Mouse (Mus musculus) thymus, postnatal 25 days (tissue): ENCODE data around the gene Pycr2.
"Not testable (repeated sequence)": the region's sequence is repeated elsewhere in the genome, so short reads cannot be mapped to it uniquely, and the experiment has no call there.

Experiments
- DNase-seq: peaks from one replicate; pipeline ENCODE4 v3.0.0; 2022

Gene Pycr2

GRCm38 (mm10) chr1:180905876-180906275 lies 1.8 kb downstream of the Pycr2 start:
- DNase-seq = no peak

DNA sequence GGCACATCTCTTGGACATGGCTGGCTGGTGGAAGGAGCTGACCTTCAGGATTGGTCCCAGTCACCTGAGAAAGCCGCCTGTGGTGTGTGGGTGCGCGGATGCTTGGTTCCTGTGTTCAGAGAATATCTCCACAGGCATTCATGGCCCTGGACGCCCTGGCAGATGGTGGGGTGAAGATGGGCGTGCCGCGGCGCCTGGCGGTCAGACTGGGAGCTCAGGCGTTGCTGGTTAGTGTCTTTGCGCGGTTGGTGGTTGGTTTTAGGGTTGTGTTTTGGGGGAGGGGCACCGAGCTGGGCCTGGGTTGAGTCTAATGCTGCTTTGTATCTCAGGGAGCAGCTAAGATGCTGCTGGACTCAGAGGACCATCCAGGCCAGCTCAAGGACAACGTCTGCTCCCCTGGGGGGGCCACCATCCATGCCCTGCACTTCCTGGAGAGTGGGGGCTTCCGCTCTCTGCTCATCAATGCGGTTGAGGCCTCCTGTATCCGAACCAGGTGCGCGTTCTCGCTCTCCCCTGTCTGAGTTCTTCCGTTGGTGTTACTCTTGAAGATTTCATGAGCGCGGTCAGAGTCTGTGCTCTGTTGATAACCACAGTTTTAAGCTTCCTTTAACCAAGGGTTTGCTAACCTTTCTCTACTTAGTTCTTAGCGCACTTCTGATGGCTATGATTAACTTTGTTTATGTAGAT lies 2.5 kb downstream of the Pycr2 start:
- peak; percentile 54 for DNase-seq

- no peak for DNase-seq
These were observed 7.0 kb downstream of the Pycr2 start for GRCm38 (mm10) chr1:180911138-180911537.

DNA sequence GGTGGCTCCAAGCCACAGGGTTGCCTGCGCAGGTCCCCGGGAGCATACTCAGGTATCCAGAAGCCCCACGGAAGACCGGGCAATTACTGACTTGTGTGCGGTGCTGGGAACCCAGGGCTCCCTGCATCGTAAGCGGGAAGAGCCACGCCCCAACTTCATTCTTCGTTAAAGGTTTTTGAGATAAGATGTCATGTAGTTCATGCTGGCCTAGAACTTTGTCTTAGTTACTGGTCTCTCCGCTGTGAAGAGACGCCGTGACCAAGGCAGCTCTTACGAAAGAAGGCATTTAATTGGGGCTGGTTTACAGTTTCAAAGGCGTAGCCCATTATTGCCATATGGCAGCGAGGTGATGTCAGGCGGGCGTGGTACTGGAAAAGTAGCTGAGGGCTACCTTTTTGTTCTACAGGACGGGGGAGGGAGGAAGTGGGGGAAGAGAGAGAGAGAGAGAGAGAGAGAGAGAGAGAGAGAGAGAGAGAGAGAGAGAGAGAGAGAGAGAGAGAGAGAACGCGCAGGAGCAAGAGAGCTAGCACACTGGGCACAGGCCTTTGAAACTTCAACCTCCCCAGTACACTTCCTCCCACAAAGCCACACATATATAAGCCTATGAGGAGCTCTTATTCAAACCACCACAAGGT lies 7.7 kb downstream of the Pycr2 start:
- peak; percentile 53 for DNase-seq

- peak; percentile 40 for DNase-seq
These were observed 8.7 kb downstream of the Pycr2 start for GRCm38 (mm10) chr1:180912792-180913191.

GRCm38 (mm10) chr1:180913797-180914196 lies 9.7 kb downstream of the Pycr2 start:
- DNase-seq = no peak

GRCm38 (mm10) chr1:180916425-180916824 lies 12.3 kb downstream of the Pycr2 start:
- DNase-seq = no peak

- no peak for DNase-seq
These were observed 13.0 kb downstream of the Pycr2 start for GRCm38 (mm10) chr1:180917053-180917452.

DNA sequence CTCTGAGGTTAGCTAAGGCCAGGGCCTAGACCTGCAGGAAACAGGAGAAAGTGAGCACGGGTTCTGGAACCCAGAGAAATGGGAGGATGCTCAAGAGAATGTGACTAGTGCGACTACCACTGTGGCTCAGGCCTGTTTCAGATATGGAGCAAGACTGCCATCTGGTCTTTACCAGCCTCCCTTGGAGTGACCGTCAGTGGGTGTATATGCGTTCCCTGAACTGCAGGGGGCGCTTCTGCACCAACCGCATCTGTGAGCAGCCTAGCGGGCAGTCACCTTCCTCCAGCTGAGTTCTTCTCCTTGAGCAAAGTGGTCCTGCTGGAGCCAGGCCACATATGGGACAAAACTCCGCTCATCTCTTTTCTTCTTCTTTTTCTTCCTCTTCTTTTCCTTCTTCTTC lies 15.6 kb downstream of the Pycr2 start:
- no peak for DNase-seq

DNA sequence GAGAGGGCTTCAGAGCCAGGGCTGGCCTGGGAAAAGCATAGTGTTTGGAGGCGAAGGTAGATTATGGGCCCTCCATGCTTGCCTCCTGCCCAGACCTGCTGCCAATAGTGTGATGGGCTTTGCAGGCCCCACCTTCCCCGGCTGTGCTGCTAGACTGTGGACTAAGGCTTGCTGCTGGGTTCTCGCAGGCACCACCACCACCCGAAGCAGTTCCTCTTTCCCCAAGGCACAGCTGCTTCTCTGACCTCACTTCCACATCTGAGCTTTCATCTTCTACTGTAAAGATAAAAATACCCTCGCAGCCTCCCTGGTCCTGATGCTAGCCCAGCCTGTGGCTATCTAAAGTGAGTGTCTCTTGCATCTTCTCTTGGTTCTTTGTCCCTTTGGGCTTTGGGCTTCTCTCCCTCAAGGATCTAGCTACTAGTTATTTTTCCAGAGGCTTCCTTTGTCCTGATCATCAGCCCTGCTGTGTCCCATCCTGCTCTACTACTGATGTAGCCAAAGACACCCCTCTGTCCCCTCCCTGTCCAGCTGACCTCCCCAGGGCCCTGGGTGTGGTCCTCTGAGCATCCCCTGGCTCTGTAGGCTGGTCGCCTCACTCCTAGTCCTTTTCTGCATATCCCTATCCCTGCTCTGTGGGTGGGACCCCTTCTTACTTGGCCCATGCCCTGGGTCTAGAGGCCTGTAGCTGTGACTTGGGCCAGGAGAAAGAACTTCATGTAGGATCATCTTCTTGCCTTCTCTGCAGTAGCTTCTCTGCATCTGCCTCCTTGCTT lies 18.4 kb downstream of the Pycr2 start:
- peak; percentile 40 for DNase-seq

- no peak for DNase-seq
These were observed 20.6 kb downstream of the Pycr2 start for GRCm38 (mm10) chr1:180924737-180925136.

DNA sequence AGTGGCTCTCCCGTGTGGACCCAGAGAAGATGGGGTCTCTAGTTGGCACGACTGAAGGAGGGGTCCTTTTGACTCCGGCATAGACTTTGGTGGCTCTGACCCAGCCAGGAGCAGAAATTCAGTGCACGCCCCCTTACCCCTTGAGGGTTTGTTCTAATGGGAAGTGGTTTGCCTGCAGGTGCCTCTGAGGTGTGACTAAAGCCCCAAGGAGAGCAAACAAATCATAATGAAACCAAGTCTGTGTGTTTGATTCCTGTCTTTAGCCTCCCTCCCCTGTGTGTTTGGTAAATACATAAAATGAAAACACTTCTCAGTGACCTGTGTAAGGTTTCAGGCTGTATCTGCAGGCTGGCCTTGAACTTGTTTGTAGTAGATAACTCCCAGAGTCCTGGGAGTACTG lies 22.2 kb downstream of the Pycr2 start:
- no peak for DNase-seq

DNA sequence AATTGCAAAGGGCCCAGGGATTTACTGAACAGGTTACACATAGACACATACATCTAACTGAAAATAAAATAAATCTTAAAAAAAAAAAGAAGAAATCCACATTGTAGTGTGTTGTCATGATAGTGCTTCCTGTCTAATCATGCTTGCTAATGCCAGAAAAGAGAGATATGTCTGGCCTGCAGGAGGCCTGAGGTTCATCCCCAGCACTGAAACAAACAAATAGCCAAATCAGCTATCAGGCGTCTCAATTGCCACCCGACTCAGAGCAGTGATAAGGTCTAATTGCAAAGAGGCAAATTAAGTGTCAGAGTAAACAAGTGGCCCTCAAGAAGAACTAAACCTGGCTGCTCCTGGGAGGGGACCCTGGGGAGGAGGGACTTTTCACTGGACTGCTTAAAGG lies 25.5 kb downstream of the Pycr2 start:
- DNase-seq = no peak

DNA sequence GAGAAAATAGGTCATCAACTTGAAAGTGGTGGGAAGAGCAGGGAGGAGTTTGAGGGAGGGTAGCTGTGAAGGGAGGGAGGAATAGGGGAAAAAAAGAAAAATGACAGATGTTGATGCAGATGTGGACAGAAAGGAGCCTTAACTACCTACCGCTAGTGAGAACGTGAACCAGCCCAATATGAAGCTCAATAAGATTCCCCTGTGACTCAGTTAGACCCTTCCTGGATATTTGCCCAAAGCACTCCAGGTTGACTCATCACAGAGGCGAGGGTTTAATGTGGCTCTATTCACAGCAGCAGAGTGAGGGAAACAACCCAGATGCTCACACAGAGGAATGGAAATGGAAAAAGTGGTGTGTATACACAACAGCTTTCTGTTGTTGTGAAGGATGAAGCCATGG lies 27.0 kb downstream of the Pycr2 start:
- DNase-seq = no peak

DNA sequence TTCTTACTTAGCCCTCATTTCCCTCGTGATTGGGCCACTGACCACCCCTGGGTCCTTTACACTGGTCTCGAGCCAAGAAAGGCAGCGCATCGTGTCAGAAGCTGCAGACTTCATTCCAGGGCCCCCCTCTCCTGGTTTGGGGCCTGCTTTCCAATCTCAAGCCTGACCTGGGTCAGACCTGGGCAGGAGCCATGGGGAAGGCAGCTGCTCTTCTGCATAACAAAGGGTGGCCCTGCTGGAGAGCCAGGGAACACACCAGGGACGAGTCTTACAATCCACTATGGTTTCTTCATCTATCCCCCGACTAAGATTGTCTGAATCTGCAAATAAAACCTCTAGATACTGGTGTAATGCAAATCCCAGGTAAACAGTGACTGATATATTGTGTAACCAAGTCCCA lies 29.6 kb downstream of the Pycr2 start:
- DNase-seq = no peak

DNA sequence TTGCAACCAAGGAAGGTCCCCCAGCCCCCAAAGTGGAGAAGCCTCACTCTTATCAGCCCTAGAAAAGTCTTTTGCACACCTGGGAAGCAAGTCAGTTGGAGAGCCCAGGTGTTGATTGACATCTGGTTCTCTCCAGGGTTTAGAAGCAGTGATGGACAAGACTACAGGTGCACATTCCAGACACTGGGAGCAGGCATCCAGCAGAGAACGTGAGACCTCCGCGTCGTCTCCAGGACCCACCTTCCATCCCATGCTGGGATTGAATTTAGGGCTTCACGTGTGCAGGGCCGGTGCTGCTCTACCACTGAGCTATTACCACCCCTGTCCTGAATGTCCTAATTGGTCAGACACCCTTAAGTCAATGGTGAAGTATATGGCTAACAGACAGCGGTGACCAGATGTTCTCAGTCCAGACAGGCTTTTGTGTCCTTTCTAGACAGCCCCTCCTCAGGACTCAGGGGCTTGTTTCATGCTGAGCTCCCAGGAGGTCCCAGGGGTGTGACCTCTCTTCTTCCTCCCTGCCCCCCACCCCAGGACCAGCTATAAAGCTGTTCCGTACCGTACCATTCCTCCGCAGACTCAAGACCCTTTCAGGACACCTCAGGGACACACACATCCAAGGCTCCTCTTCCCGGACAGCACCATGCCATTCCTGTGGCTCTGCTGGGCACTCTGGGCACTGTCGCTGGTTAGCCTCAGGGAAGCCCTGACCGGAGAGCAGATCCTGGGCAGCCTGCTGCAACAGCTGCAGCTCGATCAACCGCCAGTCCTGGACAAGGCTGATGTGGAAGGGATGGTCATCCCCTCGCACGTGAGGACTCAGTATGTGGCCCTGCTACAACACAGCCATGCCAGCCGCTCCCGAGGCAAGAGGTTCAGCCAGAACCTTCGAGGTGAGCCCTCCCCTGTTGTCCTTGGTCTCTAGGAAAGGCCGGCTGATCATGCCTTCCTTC lies 30.6 kb downstream of the Pycr2 start, which contains the start of gene Lefty1:
TSS of gene Lefty1 (plus strand) at position 556 of the 953 bp plus-strand sequence.
- DNase-seq = no peak

- peak; percentile 14 for DNase-seq
These were observed 32.7 kb downstream of the Pycr2 start for GRCm38 (mm10) chr1:180936610-180937398.

- DNase-seq = not testable (repeated sequence)
These were observed 33.5 kb downstream of the Pycr2 start for GRCm38 (mm10) chr1:180937631-180938030.

DNA sequence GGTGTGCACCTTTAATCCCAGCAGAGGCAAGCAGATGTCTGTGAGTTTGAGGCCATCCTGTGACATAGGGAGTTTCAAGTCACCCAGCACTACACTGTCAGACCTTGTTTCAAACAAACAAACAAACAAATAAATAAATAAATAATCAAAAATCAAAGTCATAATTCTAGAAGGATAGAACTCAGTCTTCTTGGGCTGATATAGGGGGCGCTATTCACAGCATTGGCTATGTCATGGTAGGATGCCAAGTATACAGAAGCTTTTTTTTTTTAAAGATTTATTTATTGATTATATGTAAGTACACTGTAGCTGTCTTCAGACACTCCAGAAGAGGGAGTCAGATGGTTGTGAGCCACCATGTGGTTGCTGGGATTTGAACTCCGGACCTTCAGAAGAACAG lies 34.7 kb downstream of the Pycr2 start:
- DNase-seq = not testable (repeated sequence)

DNA sequence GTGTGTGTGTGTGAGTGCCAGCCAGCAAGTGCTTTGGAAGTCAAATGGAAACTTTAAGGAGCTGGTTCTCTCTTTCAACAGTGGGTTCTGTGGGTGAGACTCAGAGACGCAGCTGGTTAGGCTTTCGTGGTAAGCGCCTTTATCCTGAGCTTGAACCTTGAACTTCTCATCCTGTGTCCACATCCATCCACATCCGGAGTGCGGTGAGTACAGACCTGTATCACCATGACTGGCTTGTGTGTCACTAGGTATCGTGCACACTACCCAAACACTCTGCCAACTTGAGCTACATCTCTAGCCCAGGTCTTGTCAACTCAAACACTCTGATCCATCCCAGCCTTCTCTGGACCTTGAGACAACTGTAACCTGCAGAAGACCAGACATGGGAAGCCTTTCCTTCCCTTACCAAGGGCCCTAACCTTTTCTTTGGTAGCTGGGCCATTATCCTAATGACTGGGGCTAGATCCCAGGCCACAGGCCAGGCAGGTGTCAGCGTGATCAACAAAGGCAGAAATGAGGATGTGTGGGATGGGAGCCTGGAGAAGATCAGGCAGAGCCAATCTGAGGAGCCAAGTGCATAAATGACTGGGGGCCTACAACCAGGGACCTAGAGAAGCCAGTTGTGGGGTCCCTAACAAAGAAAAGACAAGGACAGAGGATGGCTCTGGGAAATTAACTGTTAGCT lies 36.8 kb downstream of the Pycr2 start:
- DNase-seq = no peak

DNA sequence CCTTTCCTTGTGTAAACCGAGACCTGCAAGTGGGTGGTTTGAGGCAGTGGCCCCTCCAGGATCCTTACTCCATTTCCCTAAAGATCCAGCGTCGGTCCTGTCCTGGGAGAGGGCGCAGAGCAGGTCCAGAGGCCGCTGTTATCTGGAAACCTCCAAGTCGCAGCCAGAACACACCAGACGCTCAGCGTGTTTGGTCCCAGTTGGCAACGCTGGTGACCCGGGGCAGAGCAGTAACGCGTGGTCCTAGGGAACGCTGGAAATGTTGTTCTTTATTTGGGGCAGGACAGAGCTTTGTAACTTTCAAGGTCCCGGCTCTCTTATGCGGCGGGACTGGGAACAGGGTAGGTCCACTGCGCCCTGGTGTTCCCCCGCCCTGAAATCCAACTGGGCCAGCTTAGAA lies 37.6 kb downstream of the Pycr2 start:
- no peak for DNase-seq
